Mouse (Mus musculus): ENCODE results near the gene Trh. TPM values are rescaled to one million over a fixed set of nuclear protein-coding genes. Genes with fewer than 3 reads are reported as not detected.
A peak's percentile ranks its signal among the peaks of the same experiment; 100 is the strongest.

Gene Trh
- polyA plus RNA-seq, 1 experiment from 2014 or later, result 0.35 TPM

- Histone ChIP-seq H3K4me3 (ENCODE audit: low read length) (no peak overlapping the region), H3K36me3 (ENCODE audit: control insufficient read depth, insufficient read depth, low read length) (no peaks in the 10 kb centered on the region), H3K27me3 (ENCODE audit: control insufficient read depth, insufficient read depth, low read depth, low read length) (no peaks in the 10 kb centered on the region), H3K4me2 (ENCODE audit: low read depth, low read length) (no peak overlapping the region), H3K9me3 (ENCODE audit: control insufficient read depth, low read length) (no peaks in the 10 kb centered on the region), H3K4me1 (replicated peaks; ENCODE audit: control insufficient read depth, insufficient read depth, low read length) (no peaks in the 10 kb centered on the region), H3K9ac (ENCODE audit: low read length) (no peak overlapping the region), H3K27ac (ENCODE audit: low read length) (no peak overlapping the region)
- no peak for ATAC-seq (ENCODE audit: low read depth)
- 61% methylated on average over 1 of the region's 1 CpGs for WGBS
These were observed 23.6 kb upstream of the Trh start for GRCm38 (mm10) chr6:92268001-92268400.

- no peaks in the 10 kb centered on the region for H3K27me3 ChIP-seq (ENCODE audit: control insufficient read depth, insufficient read depth, low read depth, low read length)
- H3K9ac ChIP-seq (ENCODE audit: low read length), result no peak overlapping the region
- H3K4me2 ChIP-seq (ENCODE audit: low read depth, low read length), result no peak overlapping the region
- no peaks in the 10 kb centered on the region for H3K36me3 ChIP-seq (ENCODE audit: control insufficient read depth, insufficient read depth, low read length)
- H3K9me3 ChIP-seq (ENCODE audit: control insufficient read depth, low read length), result no peaks in the 10 kb centered on the region
- no peak for ATAC-seq (ENCODE audit: low read depth)
- H3K4me1 ChIP-seq (replicated peaks; ENCODE audit: control insufficient read depth, insufficient read depth, low read length), result no peaks in the 10 kb centered on the region
- no peak overlapping the region for H3K27ac ChIP-seq (ENCODE audit: low read length)
- 63% methylated on average over 4 of the region's 4 CpGs for WGBS
- no peak overlapping the region for H3K4me3 ChIP-seq (ENCODE audit: low read length)
These were observed 16.9 kb upstream of the Trh start for GRCm38 (mm10) chr6:92261162-92261843.

DNA sequence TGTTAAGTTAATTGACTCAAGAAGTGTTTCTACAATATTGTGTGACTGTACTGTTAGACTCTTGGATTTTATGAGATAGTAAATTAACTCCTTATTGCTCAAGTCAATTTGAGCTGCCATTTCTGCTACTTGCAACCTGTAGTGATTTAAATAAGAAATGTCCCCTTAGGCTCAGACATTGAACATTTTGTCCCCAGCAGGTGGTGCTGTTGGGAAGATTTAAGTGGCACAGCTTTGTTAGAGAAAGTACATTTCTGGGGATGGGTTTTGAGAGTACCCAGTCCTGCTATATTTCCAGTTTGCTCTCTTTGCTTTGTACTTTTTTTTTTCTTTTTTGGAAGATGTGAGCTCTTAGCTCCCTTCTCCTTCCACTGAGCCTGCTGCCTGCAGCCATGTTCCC is 10.9 kb upstream of the Trh start:
- no peak overlapping the region for H3K27ac ChIP-seq (ENCODE audit: low read length)
- H3K4me1 ChIP-seq (replicated peaks; ENCODE audit: control insufficient read depth, insufficient read depth, low read length), result no peaks in the 10 kb centered on the region
- peaks cover 3% of the 10 kb centered on the region for H3K9me3 ChIP-seq (ENCODE audit: control insufficient read depth, low read length)
- no peak overlapping the region for H3K4me2 ChIP-seq (ENCODE audit: low read depth, low read length)
- H3K9ac ChIP-seq (ENCODE audit: low read length), result no peak overlapping the region
- ATAC-seq (ENCODE audit: low read depth), result no peak
- no peak overlapping the region for H3K4me3 ChIP-seq (ENCODE audit: low read length)
- no peaks in the 10 kb centered on the region for H3K27me3 ChIP-seq (ENCODE audit: control insufficient read depth, insufficient read depth, low read depth, low read length)
- no peaks in the 10 kb centered on the region for H3K36me3 ChIP-seq (ENCODE audit: control insufficient read depth, insufficient read depth, low read length)

DNA sequence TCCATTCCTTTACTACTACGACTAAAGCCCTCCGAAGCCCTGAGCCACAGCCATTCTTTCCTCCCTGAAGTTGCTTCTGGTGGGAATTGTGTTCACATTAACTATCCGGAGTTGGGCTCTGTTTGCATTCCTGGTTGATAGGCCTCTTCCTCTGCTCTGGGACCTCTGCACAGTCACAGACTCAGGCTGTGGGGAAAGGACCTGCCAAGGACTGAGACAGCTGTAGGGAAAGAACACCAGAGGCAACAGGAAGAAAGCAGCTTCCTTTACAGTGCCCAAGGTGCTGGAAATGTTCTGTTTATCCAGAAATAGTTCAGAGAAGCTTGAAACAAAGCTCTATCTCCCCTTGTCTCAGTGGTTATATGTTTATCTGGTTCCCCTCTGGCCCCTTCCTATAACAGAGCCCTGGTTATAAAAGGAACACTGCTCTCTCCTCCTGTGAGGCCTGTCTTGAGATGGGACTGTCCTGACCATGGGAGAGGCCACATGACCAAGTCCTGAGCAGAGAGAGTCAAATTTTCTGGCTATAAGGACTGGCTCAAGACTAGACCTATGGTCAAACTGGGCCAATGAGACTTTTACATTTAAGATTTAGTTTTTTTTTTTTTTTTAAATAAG is 8.9 kb upstream of the Trh start:
- peak overlapping the region; percentile 12 for H3K27ac ChIP-seq (ENCODE audit: low read length)
- WGBS, result 55% methylated on average over 3 of the region's 3 CpGs
- no peaks in the 10 kb centered on the region for H3K4me1 ChIP-seq (replicated peaks; ENCODE audit: control insufficient read depth, insufficient read depth, low read length)
- no peak overlapping the region for H3K4me3 ChIP-seq (ENCODE audit: low read length)
- no peak overlapping the region for H3K9ac ChIP-seq (ENCODE audit: low read length)
- no peaks in the 10 kb centered on the region for H3K36me3 ChIP-seq (ENCODE audit: control insufficient read depth, insufficient read depth, low read length)
- no peaks in the 10 kb centered on the region for H3K27me3 ChIP-seq (ENCODE audit: control insufficient read depth, insufficient read depth, low read depth, low read length)
- H3K4me2 ChIP-seq (ENCODE audit: low read depth, low read length), result no peak overlapping the region
- peaks cover 3% of the 10 kb centered on the region for H3K9me3 ChIP-seq (ENCODE audit: control insufficient read depth, low read length)
- peak; percentile 72 for ATAC-seq (ENCODE audit: low read depth)

DNA sequence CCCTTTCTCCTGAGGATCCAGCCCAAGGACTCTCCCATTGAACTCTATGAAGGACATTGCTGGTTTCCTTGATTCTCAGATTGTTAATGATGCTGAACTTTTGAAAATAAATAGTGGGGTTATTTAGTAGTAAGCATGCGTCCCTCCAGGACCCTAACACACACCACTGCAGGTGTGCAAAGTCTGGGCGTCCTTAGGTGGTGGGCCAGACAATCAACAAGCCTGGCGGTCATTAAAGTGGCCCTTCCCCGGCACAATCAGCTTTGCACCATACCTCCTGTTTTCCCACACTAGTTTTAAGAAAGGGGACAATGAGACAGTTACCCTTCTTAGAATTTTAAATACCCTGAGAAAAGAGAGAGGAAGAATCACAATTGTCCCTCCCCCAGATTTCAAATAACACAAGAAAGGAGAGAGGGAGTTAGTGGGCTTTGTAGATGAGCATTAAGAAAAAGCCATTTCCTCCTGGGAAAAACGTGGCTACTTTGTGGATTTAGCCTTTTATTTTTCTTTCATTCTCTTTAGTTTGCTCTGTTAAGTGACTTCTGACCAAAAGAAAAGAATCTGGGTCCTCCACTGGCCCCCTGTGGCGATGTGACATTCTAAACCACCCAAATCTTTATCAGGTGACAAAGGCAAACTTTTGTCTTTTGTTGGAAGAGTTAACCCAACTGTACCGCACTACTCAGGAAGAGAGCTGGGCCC is 2.9 kb upstream of the Trh start:
- ATAC-seq (ENCODE audit: low read depth), result no peak
- Histone ChIP-seq H3K4me2 (ENCODE audit: low read depth, low read length) (no peak overlapping the region), H3K9me3 (ENCODE audit: control insufficient read depth, low read length) (no peaks in the 10 kb centered on the region), H3K27ac (ENCODE audit: low read length) (no peak overlapping the region), H3K9ac (ENCODE audit: low read length) (no peak overlapping the region), H3K4me1 (replicated peaks; ENCODE audit: control insufficient read depth, insufficient read depth, low read length) (no peaks in the 10 kb centered on the region), H3K27me3 (ENCODE audit: control insufficient read depth, insufficient read depth, low read depth, low read length) (peaks cover 27% of the 10 kb centered on the region), H3K4me3 (ENCODE audit: low read length) (no peak overlapping the region), H3K36me3 (ENCODE audit: control insufficient read depth, insufficient read depth, low read length) (no peaks in the 10 kb centered on the region)
- 24% methylated on average over 7 of the region's 7 CpGs for WGBS

DNA sequence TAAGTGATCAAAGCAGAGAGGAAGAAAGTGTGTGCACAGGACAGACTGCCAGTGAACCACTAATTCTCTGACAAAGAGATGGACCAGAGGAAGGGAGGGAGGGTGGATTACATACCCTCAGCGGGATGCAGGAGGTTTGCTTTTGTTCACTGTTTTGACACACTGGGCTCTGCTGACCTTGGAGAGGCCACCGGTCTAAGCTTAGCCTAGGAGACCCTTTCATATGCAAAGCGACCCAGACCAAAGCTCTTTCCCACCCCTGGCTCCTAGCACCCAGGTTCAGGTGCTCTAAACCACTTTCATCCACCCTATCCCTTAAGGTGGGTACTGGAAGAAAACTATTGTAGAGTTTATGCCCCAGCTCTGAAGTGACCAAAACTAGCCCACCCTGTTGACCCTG is 1.9 kb upstream of the Trh start:
- Histone ChIP-seq H3K9me3 (ENCODE audit: control insufficient read depth, low read length) (no peaks in the 10 kb centered on the region), H3K4me3 (ENCODE audit: low read length) (no peak overlapping the region), H3K27ac (ENCODE audit: low read length) (no peak overlapping the region), H3K4me2 (ENCODE audit: low read depth, low read length) (no peak overlapping the region), H3K4me1 (replicated peaks; ENCODE audit: control insufficient read depth, insufficient read depth, low read length) (no peaks in the 10 kb centered on the region), H3K36me3 (ENCODE audit: control insufficient read depth, insufficient read depth, low read length) (no peaks in the 10 kb centered on the region), H3K27me3 (ENCODE audit: control insufficient read depth, insufficient read depth, low read depth, low read length) (peaks cover 27% of the 10 kb centered on the region), H3K9ac (ENCODE audit: low read length) (no peak overlapping the region)
- ATAC-seq (ENCODE audit: low read depth), result no peak
- 27% methylated on average over 3 of the region's 3 CpGs for WGBS

DNA sequence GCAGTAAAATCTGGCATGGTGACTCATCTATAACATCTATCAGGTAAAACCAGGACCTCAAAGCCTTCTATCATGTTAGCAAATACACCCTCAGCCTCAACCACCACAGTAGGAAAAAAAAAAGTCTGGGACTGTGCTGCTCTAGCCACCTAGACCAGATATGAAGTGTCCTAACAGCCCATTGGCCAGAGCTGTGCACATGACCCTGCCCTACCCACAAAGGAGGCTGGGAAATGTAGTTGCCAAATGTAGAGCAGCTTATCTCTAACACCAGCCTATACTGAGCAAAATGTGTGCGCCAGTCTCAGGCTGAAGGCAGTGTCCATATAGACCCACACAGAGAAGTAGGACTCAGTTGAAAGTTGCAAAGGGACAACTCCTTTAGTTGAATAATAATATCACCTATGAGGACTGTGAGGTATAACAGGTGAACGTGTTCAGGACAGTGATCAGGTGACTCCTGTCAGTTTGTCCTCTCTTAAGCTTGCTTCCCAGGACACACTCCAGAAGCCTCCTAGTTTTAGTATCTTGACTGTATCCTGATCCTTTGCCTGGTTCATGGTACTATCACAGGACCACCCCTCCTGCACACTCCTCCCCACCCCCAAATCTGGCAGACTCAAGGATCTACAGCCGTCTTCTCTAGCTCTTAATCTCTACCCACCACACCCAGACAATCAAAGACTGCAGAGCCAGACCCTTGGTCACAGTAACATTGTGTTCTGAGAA is 3.1 kb downstream of the Trh start:
- no peaks in the 10 kb centered on the region for H3K9me3 ChIP-seq (ENCODE audit: control insufficient read depth, low read length)
- peak; percentile 92 for ATAC-seq (ENCODE audit: low read depth)
- H3K4me1 ChIP-seq (replicated peaks; ENCODE audit: control insufficient read depth, insufficient read depth, low read length), result no peaks in the 10 kb centered on the region
- H3K9ac ChIP-seq (ENCODE audit: low read length), result no peak overlapping the region
- 47% methylated on average over 3 of the region's 3 CpGs for WGBS
- H3K4me3 ChIP-seq (ENCODE audit: low read length), result no peak overlapping the region
- no peak overlapping the region for H3K27ac ChIP-seq (ENCODE audit: low read length)
- H3K36me3 ChIP-seq (ENCODE audit: control insufficient read depth, insufficient read depth, low read length), result no peaks in the 10 kb centered on the region
- peaks cover 27% of the 10 kb centered on the region for H3K27me3 ChIP-seq (ENCODE audit: control insufficient read depth, insufficient read depth, low read depth, low read length)
- no peak overlapping the region for H3K4me2 ChIP-seq (ENCODE audit: low read depth, low read length)

DNA sequence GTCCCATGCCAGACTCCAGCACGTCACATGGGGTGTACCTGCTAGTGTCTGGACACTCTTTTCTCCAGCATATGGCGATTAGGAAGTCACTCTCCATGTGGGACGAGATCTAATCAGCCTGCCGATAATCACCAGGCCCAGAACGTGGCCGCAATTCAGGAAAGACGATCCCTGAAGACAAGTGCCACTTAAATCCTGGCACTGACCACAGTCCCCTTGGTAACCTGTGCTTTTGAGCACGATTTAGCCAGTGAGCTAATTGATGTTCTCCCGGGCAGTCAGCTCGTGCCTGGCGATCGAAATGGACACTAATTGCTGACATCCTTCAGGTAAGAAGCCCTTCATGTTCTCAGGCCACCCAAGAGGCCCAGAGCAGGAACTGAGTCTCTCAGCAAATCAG is 9.4 kb downstream of the Trh start:
- no peaks in the 10 kb centered on the region for H3K27me3 ChIP-seq (ENCODE audit: control insufficient read depth, insufficient read depth, low read depth, low read length)
- ATAC-seq (ENCODE audit: low read depth), result no peak

DNA sequence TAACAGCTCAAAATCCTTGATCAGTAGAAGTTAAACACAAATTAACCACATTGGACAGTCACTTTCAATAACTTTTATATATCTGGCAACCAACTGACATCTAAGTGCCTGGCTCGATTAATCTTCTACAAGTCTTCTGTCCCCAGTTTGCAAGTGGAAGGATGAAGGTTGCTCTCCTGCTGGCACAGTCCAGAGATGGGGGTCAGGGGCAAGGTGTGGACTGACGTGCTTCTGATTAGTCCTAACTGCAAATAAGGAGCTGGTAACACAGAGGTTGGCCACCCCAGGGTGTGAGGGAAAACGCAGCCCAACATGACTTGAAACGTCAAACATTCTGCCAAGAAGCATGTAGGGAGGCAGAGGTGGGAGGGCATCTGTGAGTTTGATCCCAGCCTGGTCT is 12.7 kb downstream of the Trh start:
- 45% methylated on average over 4 of the region's 4 CpGs for WGBS

More for the DNA sequence above, 9.4 kb downstream of the Trh start:
- Histone ChIP-seq H3K4me3 (ENCODE audit: low read length) (no peak overlapping the region), H3K9ac (ENCODE audit: low read length) (no peak overlapping the region), H3K4me1 (replicated peaks; ENCODE audit: control insufficient read depth, insufficient read depth, low read length) (no peaks in the 10 kb centered on the region), H3K4me2 (ENCODE audit: low read depth, low read length) (no peak overlapping the region), H3K36me3 (ENCODE audit: control insufficient read depth, insufficient read depth, low read length) (no peaks in the 10 kb centered on the region), H3K27ac (ENCODE audit: low read length) (no peak overlapping the region), H3K9me3 (ENCODE audit: control insufficient read depth, low read length) (no peaks in the 10 kb centered on the region)
- WGBS, result 57% methylated on average over 12 of the region's 12 CpGs

More for the DNA sequence above, 12.7 kb downstream of the Trh start:
- H3K9me3 ChIP-seq (ENCODE audit: control insufficient read depth, low read length), result no peaks in the 10 kb centered on the region
- H3K4me1 ChIP-seq (replicated peaks; ENCODE audit: control insufficient read depth, insufficient read depth, low read length), result no peaks in the 10 kb centered on the region
- no peak overlapping the region for H3K4me3 ChIP-seq (ENCODE audit: low read length)
- H3K27me3 ChIP-seq (ENCODE audit: control insufficient read depth, insufficient read depth, low read depth, low read length), result no peaks in the 10 kb centered on the region
- no peaks in the 10 kb centered on the region for H3K36me3 ChIP-seq (ENCODE audit: control insufficient read depth, insufficient read depth, low read length)
- no peak overlapping the region for H3K9ac ChIP-seq (ENCODE audit: low read length)
- H3K4me2 ChIP-seq (ENCODE audit: low read depth, low read length), result no peak overlapping the region
- ATAC-seq (ENCODE audit: low read depth), result no peak
- H3K27ac ChIP-seq (ENCODE audit: low read length), result no peak overlapping the region

Data from lung, embryonic 16.5 days (tissue).